Mouse (Mus musculus) lung, embryonic 14.5 days (tissue): Measurements from ENCODE around the gene Ano8. TPM values are rescaled to one million over a fixed set of nuclear protein-coding genes. Genes with fewer than 3 reads are reported as not detected.

Experiments used
- polyA plus RNA-seq: library from polyadenylated mRNA; unstranded; fragments of >200 nt; fragmentation: Nextera tagmentation; extraction: Ambion mirVana; gene quantifications from 2 replicates; pipeline ENCODE4 v1.2.1, GENCODE M21; 2014

The Ano8 gene
- polyA plus RNA-seq, 1 experiment from 2014 or later, result 3.1 TPM

Other genes starting within 250 kb of the Ano8 start
- 24.2 and 25.3 TPM in 2 replicates for gene Myo9b, start 213.2 kb downstream of the Ano8 start, polyA plus RNA-seq
- gene Haus8, start 213.0 kb downstream of the Ano8 start, polyA plus RNA-seq, result 55.3 and 60.1 TPM in 2 replicates
- 83.2 and 85.6 TPM in 2 replicates for gene Use1, start 119.1 kb downstream of the Ano8 start, polyA plus RNA-seq
- gene Ocel1, start 114.7 kb downstream of the Ano8 start, polyA plus RNA-seq, result 4.0 and 5.0 TPM in 2 replicates
- 94.7 and 102 TPM in 2 replicates for gene Nr2f6, start 104.0 kb downstream of the Ano8 start, polyA plus RNA-seq
- 20.5 and 20.6 TPM in 2 replicates for gene Ushbp1, start 90.2 kb downstream of the Ano8 start, polyA plus RNA-seq
- gene Babam1, start 89.1 kb downstream of the Ano8 start, polyA plus RNA-seq, result 108 and 114 TPM in 2 replicates
- gene Ankle1, start 80.0 kb downstream of the Ano8 start, polyA plus RNA-seq, result 32.2 and 38.0 TPM in 2 replicates
- gene Abhd8, start 22.3 kb downstream of the Ano8 start, polyA plus RNA-seq, result 36.6 and 47.8 TPM in 2 replicates
- 134 and 135 TPM in 2 replicates for gene Mrpl34, start 21.0 kb downstream of the Ano8 start, polyA plus RNA-seq
- gene Dda1, start 16.8 kb downstream of the Ano8 start, polyA plus RNA-seq, result 101 and 111 TPM in 2 replicates
- gene Gtpbp3, start 2.1 kb upstream of the Ano8 start, polyA plus RNA-seq, result 7.6 and 9.6 TPM in 2 replicates
- 123 and 135 TPM in 2 replicates for gene Plvap, start 25.8 kb upstream of the Ano8 start, polyA plus RNA-seq
- gene Ccdc194, start 39.7 kb upstream of the Ano8 start, polyA plus RNA-seq, result 1.0 TPM in 2 replicates
- gene Bst2, start 51.5 kb upstream of the Ano8 start, polyA plus RNA-seq, result 15.0 and 16.6 TPM in 2 replicates
- 89.3 and 106 TPM in 2 replicates for gene Mvb12a, start 57.0 kb upstream of the Ano8 start, polyA plus RNA-seq
- 1.9 and 3.2 TPM in 2 replicates for gene Tmem221, start 72.9 kb upstream of the Ano8 start, polyA plus RNA-seq
- 0.07 TPM in 1 of 2 replicates, not detected in the other for gene Nxnl1, start 80.6 kb upstream of the Ano8 start, polyA plus RNA-seq
- gene Slc27a1, start 82.9 kb upstream of the Ano8 start, polyA plus RNA-seq, result 18.5 and 19.9 TPM in 2 replicates
- 251 and 253 TPM in 2 replicates for gene Pgls, start 106.2 kb upstream of the Ano8 start, polyA plus RNA-seq
- gene Fam129c, start 111.7 kb upstream of the Ano8 start, polyA plus RNA-seq, result 2.4 and 4.6 TPM in 2 replicates
- 87.5 and 90.5 TPM in 2 replicates for gene Colgalt1, start 125.0 kb upstream of the Ano8 start, polyA plus RNA-seq
- gene Unc13a, start 185.8 kb upstream of the Ano8 start, polyA plus RNA-seq, result 0.46 and 0.64 TPM in 2 replicates
- 7.2 and 7.8 TPM in 2 replicates for gene Jak3, start 190.3 kb upstream of the Ano8 start, polyA plus RNA-seq
- gene Insl3, start 203.3 kb upstream of the Ano8 start, polyA plus RNA-seq, result 0.87 and 1.0 TPM in 2 replicates
- gene B3gnt3, start 215.8 kb upstream of the Ano8 start, polyA plus RNA-seq, result 2.1 and 2.3 TPM in 2 replicates
- gene Fcho1, start 239.8 kb upstream of the Ano8 start, polyA plus RNA-seq, result 3.9 and 4.5 TPM in 2 replicates